Mouse (Mus musculus): ENCODE results near the gene Csnk2b. TPM values are rescaled to one million over a fixed set of nuclear protein-coding genes. Genes with fewer than 3 reads are reported as not detected.

The Csnk2b gene
- polyA plus RNA-seq, 1 experiment = 515 TPM

DNA sequence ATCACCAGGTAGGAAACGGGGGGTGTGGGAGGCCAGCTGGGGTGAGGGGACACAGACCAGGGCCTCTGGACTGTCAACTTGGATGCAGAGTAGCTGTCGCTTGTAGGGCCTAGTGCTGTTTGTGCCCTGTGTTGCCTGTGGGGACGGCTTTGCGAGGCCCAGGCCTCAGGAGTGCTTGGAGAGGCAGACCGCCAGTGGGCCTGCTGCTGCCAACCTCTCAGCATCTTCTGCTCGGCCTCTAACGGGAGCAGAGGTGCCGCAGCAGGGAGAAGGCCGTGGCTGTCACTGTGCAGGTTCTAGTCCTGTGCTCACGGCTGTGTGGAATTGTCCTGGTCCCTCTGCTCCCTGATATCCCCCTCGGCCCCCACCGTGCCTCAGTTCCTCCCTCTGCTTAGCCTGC lies 25.3 kb downstream of the Csnk2b start:
- TF ChIP-seq CTCF (IDR thresholded peaks at IDR 0.05; ENCODE audit: borderline replicate concordance, control insufficient read depth, extremely low read depth, insufficient read depth, low read length, poor library complexity) (no peak), POLR2A (IDR thresholded peaks at IDR 0.05; ENCODE audit: control insufficient read depth, extremely low read depth, insufficient read depth, low read length, poor library complexity) (no peak)
- no peak for DNase-seq
- Histone ChIP-seq H3K27me3 (ENCODE audit: control insufficient read depth, insufficient read depth, low read length) (no peaks in the 10 kb centered on the region), H3K36me3 (ENCODE audit: control insufficient read depth, insufficient read depth, low read length) (peaks cover 61% of the 10 kb centered on the region), H3K27ac (ENCODE audit: control insufficient read depth, insufficient read depth, low read length) (no peak overlapping the region), H3K4me3 (ENCODE audit: control insufficient read depth, insufficient read depth, low read length) (no peak overlapping the region), H3K4me1 (replicated peaks; ENCODE audit: control insufficient read depth, insufficient read depth, low read length) (no peaks in the 10 kb centered on the region)
- 97% methylated on average over 12 of the region's 12 CpGs for WGBS

DNA sequence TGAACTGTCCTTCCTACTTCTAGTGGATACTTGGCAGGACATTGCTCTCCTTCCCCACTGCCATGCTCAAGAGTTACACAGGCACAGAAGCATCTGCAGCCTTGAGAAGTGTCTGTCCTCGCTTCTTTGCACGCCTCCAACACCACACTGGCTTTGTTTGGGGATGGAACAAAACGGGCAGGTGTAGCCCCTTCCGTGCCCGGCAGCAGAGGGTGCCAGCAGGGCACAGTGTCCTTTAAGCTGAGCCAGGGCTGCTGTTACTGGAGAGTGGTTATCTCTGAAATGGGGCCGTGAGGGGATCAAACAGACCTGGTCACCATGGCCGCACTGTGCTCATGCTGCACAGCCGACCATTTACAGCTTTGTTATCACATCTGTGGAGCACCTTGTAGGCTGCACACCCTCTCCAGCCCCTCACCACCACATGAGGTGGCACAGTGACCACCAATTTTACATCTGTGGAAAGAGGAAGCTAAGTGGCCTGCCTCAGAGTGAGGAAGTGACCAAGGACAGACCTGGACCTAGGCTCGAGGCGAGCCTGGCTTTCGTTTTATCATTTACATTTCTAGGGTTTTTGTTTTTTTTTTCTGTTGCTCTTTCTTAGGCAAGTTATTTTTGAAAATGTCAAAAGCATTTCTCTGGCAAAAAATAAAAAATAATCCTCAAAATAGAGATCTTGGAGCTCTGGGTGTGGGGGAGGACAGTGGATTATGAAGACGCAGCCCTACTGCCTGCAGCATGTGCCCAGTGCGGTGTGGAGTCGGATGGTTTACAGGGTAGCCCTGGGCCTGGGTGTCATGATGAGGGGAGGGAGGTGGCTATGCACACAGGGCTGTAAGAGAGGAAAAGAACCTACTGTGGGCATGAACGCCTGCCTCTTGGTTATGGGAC lies 27.1 kb downstream of the Csnk2b start:
- no peak for TF ChIP-seq CTCF (IDR thresholded peaks at IDR 0.05; ENCODE audit: borderline replicate concordance, control insufficient read depth, extremely low read depth, insufficient read depth, low read length, poor library complexity)
- TF ChIP-seq POLR2A (IDR thresholded peaks at IDR 0.05; ENCODE audit: control insufficient read depth, extremely low read depth, insufficient read depth, low read length, poor library complexity) = no peak
- WGBS = 91% methylated on average over 15 of the region's 15 CpGs
- DNase-seq = no peak
- no peaks in the 10 kb centered on the region for H3K27me3 ChIP-seq (ENCODE audit: control insufficient read depth, insufficient read depth, low read length)
- H3K27ac ChIP-seq (ENCODE audit: control insufficient read depth, insufficient read depth, low read length) = no peak overlapping the region
- H3K4me3 ChIP-seq (ENCODE audit: control insufficient read depth, insufficient read depth, low read length) = no peak overlapping the region
- H3K4me1 ChIP-seq (replicated peaks; ENCODE audit: control insufficient read depth, insufficient read depth, low read length) = peaks cover 9% of the 10 kb centered on the region
- peaks cover 47% of the 10 kb centered on the region for H3K36me3 ChIP-seq (ENCODE audit: control insufficient read depth, insufficient read depth, low read length)

DNA sequence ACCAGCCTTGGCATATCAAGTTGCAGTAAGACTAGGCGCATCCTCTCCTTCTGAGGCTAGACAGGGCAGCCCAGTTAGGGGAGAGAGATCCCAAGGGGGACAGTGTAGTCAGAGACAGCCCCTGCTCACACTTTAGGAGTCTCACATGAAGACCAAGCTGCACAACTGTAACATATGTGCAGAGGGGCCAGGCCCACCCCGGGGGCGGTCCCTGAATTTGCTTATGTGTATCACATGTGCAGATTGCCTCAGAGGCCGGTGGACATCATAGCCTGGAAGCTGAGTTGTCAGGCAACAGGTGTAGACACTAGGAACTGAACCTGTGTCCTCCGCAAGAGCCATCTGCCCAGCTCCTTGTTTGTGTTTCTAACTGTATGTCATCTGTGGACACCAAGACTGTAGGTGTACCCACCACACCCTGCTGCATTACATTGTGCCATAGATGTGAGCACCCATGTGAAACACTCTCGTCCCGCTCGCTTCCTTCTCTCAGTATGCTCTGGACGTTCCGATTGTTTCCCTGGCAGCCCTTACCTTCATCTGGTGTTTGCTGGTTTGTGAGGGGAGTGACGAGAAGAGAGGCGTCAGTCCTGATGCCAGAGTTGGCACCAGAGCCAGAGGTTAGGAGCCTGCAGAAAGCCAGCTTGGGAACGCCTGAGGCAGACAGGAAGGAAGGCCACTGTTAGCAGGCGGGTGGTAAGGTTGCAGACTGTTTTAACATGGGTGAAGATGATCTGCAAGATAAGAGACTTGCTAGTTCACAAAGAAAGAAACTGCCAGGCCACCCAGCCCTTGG lies 29.3 kb downstream of the Csnk2b start:
- DNase-seq = no peak
- no peak for TF ChIP-seq POLR2A (IDR thresholded peaks at IDR 0.05; ENCODE audit: control insufficient read depth, extremely low read depth, insufficient read depth, low read length, poor library complexity)
- no peak for TF ChIP-seq CTCF (IDR thresholded peaks at IDR 0.05; ENCODE audit: borderline replicate concordance, control insufficient read depth, extremely low read depth, insufficient read depth, low read length, poor library complexity)
- no peak overlapping the region for H3K27ac ChIP-seq (ENCODE audit: control insufficient read depth, insufficient read depth, low read length)
- no peak overlapping the region for H3K4me3 ChIP-seq (ENCODE audit: control insufficient read depth, insufficient read depth, low read length)
- peaks cover 9% of the 10 kb centered on the region for H3K4me1 ChIP-seq (replicated peaks; ENCODE audit: control insufficient read depth, insufficient read depth, low read length)
- 79% methylated on average over 14 of the region's 14 CpGs for WGBS
- H3K36me3 ChIP-seq (ENCODE audit: control insufficient read depth, insufficient read depth, low read length) = peaks cover 34% of the 10 kb centered on the region
- H3K27me3 ChIP-seq (ENCODE audit: control insufficient read depth, insufficient read depth, low read length) = no peaks in the 10 kb centered on the region

DNA sequence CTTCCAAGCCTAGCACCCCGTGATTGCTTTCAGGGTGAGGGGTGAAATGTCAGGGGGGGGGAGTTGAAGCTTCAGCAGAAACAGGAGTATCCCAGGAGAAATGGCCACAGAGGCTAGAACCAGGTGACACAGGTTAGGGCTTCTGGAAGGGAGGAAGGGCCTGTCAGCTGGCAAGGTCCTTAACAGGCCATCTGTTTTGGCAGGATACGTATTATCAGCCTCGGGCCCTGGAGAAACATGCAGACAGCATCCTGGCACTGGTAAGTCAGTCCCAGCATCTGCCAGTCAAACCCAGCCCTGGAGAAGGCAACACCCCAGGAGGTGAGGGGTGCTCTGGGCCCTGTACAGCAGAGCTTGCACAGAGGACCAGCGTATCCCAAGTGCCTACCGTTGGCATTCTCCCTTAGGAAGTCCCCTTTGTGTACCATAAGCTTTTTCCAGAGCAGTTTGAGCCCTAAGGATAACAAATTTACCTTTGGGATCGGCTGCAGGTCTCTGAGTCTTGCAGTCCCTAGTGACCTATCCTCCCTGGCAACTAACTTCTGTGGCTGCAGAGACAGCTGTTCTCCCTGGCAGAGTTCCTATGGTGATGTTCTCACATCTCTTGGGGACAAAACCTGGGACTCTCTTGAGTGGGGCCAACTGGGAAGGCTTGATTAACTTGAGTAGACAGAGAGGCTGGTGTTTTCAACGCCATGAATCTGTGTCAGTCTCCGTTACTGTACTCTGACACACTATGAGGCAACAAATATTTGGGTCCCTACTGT lies 31.5 kb downstream of the Csnk2b start:
- Histone ChIP-seq H3K27me3 (ENCODE audit: control insufficient read depth, insufficient read depth, low read length) (no peaks in the 10 kb centered on the region), H3K27ac (ENCODE audit: control insufficient read depth, insufficient read depth, low read length) (no peak overlapping the region), H3K4me1 (replicated peaks; ENCODE audit: control insufficient read depth, insufficient read depth, low read length) (peaks cover 9% of the 10 kb centered on the region), H3K36me3 (ENCODE audit: control insufficient read depth, insufficient read depth, low read length) (peaks cover 18% of the 10 kb centered on the region), H3K4me3 (ENCODE audit: control insufficient read depth, insufficient read depth, low read length) (peak overlapping the region; percentile 5; the same call in 1 of the 2 replicates)
- 71% methylated on average over 8 of the region's 8 CpGs for WGBS
- DNase-seq = no peak
- TF ChIP-seq CTCF (IDR thresholded peaks at IDR 0.05; ENCODE audit: borderline replicate concordance, control insufficient read depth, extremely low read depth, insufficient read depth, low read length, poor library complexity) = no peak
- no peak for TF ChIP-seq POLR2A (IDR thresholded peaks at IDR 0.05; ENCODE audit: control insufficient read depth, extremely low read depth, insufficient read depth, low read length, poor library complexity)

DNA sequence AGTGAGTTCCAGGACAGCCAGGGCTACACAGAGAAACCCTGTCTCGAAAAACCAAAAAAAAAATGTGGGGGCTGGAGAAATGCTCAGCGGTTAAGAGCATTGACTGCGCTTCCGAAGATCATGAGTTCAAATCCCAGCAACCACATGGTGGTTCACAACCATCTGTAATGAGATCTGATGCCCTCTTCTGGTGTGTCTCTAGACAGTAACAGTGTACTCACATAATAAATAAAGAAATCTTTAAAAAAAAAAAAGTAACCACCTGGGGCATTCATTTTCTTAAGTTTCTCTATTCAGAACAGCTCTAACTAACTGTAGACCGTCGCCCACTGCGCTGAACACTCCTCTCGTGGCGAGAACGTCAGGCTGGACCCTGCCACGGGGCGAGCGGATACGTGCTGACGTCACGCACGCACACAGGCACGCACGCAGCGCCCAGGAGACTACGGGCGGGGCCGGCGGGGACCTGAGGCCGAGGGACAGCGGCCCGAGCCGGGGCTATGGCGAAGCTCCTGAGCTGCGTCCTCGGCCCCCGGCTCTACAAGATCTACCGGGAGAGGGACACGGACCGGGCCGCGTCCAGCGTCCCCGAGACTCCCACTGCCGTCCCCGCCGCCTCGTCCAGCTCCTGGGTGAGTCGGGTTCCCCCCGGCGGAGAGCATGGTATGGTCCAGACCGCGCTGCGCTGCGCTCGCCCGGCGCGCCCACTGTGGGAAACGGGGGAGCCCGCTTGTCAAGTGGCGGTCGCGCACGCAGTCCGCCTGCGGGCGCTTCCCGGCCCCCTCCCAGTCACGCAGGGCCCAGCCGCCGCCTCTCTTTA lies 32.8 kb downstream of the Csnk2b start, which contains the start of gene Abhd16a:
Abhd16a (plus strand) TSS at position 439 of the 820 bp plus-strand sequence.
- WGBS = 2% methylated on average over 58 of the region's 67 CpGs
- TF ChIP-seq CTCF (IDR thresholded peaks at IDR 0.05; ENCODE audit: borderline replicate concordance, control insufficient read depth, extremely low read depth, insufficient read depth, low read length, poor library complexity) = no peak
- TF ChIP-seq POLR2A (IDR thresholded peaks at IDR 0.05; ENCODE audit: control insufficient read depth, extremely low read depth, insufficient read depth, low read length, poor library complexity) = peak; percentile 29; the same call in 1 of the 2 replicates
- Histone ChIP-seq H3K4me1 (replicated peaks; ENCODE audit: control insufficient read depth, insufficient read depth, low read length) (peaks cover 9% of the 10 kb centered on the region), H3K36me3 (ENCODE audit: control insufficient read depth, insufficient read depth, low read length) (peaks cover 8% of the 10 kb centered on the region), H3K27me3 (ENCODE audit: control insufficient read depth, insufficient read depth, low read length) (no peaks in the 10 kb centered on the region; the same call in 1 of the 2 replicates), H3K27ac (ENCODE audit: control insufficient read depth, insufficient read depth, low read length) (no peak within 1 kb of the TSS), H3K4me3 (ENCODE audit: control insufficient read depth, insufficient read depth, low read length) (peak within 1 kb of the TSS; percentile 69)
- peak; percentile 93 for DNase-seq
